Mouse (Mus musculus): ENCODE measurements around the gene B3glct.

GRCm38 (mm10) chr5:149767116-149767515, 89.1 kb downstream of the B3glct start:
- TF ChIP-seq CTCF (IDR thresholded peaks at IDR 0.05; ENCODE audit: control insufficient read depth, insufficient read depth, low read length) (no peak), POLR2A (IDR thresholded peaks at IDR 0.05; ENCODE audit: borderline replicate concordance, control insufficient read depth, low read depth, low read length) (no peak)

Measured in bone marrow, adult 2 months (tissue).